Mouse (Mus musculus): ENCODE measurements at regions not wholly inside any gene's neighbourhood (a gene's known extent, or its start where the extent isn't known, plus 50 kb on each side); places are given as distances from the start of the nearest gene placed in this dataset.

DNA sequence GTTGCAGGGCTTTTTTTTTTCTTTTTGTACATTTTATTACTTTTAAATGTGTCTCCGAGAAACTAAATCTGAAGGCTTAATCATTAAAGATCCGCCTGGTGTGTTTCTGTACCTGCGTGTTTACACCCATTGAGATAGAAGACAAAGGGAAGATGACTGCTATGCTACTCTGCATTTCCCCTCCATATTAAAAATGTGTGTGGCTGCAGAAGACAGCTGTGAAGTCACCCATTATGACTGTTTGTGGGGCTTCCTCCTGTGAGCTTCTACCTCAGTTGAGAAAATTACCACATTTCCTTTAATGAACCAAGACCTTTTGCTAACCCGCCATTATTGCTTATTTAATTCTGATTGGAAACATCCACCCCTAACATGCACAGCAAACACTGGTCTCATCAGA, 602.9 kb upstream of the Tle4 start:
- Histone ChIP-seq H3K27me3 (ENCODE audit: control insufficient read depth, insufficient read depth, low read length) (no peaks in the 10 kb centered on the region), H3K4me3 (no peak overlapping the region), H3K79me2 (replicated peaks; ENCODE audit: control insufficient read depth, insufficient read depth, low read length) (no peaks in the 10 kb centered on the region), H3K4me1 (ENCODE audit: control insufficient read depth, insufficient read depth, low read length) (no peaks in the 10 kb centered on the region), H3K36me3 (ENCODE audit: control insufficient read depth, insufficient read depth, low read length) (no peaks in the 10 kb centered on the region), H3K27ac (no peak overlapping the region), H3K9ac (ENCODE audit: low read depth, low read length) (no peak overlapping the region)
- no peak for TF ChIP-seq POLR2A (IDR thresholded peaks at IDR 0.05; ENCODE audit: insufficient read depth, low read depth, low read length)
- no peak for TF ChIP-seq CTCF (IDR thresholded peaks at IDR 0.05)
- no peak for TF ChIP-seq EP300 (IDR thresholded peaks at IDR 0.05; ENCODE audit: insufficient read depth, low read depth, low read length)
- intact Hi-C loops (cut with DNase I): no loop called here
- 79% methylated on average over 4 of the region's 4 CpGs for WGBS
- DNase-seq: no peak

DNA sequence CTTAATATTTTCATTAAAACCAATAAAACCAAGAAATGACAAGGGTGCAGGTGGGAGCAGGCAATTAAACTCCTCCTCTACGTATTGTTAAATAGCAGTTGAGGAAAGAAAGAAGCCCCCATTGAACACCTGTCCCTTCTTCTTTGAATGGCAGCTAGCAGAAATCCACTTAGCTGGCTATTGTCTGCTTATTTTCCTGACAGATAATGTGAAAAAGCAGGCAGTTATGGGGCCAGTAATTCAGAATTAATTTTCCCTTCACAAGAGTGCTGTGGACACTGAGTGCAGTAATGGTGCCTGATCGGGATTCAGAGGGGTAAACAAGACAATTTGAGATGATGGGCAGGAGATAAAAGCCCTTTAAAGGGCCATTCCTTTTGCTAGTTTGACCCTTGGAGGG, 602.5 kb upstream of the Tle4 start:
- DNase-seq: no peak
- H3K4me1 ChIP-seq (ENCODE audit: control insufficient read depth, insufficient read depth, low read length): no peaks in the 10 kb centered on the region
- no peaks in the 10 kb centered on the region for H3K79me2 ChIP-seq (replicated peaks; ENCODE audit: control insufficient read depth, insufficient read depth, low read length)
- intact Hi-C loops (cut with DNase I): no loop called here
- TF ChIP-seq EP300 (IDR thresholded peaks at IDR 0.05; ENCODE audit: insufficient read depth, low read depth, low read length) (no peak), CTCF (IDR thresholded peaks at IDR 0.05) (no peak), POLR2A (IDR thresholded peaks at IDR 0.05; ENCODE audit: insufficient read depth, low read depth, low read length) (no peak)
- no peak overlapping the region for H3K4me3 ChIP-seq
- H3K9ac ChIP-seq (ENCODE audit: low read depth, low read length): no peak overlapping the region
- H3K36me3 ChIP-seq (ENCODE audit: control insufficient read depth, insufficient read depth, low read length): no peaks in the 10 kb centered on the region
- no peak overlapping the region for H3K27ac ChIP-seq
- WGBS: 72% methylated on average over 2 of the region's 2 CpGs
- no peaks in the 10 kb centered on the region for H3K27me3 ChIP-seq (ENCODE audit: control insufficient read depth, insufficient read depth, low read length)

- intact Hi-C loops (cut with DNase I): no loop called here
- Histone ChIP-seq H3K4me3 (no peak overlapping the region), H3K27me3 (ENCODE audit: control insufficient read depth, insufficient read depth, low read length) (no peaks in the 10 kb centered on the region), H3K79me2 (replicated peaks; ENCODE audit: control insufficient read depth, insufficient read depth, low read length) (no peaks in the 10 kb centered on the region), H3K36me3 (ENCODE audit: control insufficient read depth, insufficient read depth, low read length) (no peaks in the 10 kb centered on the region), H3K4me1 (ENCODE audit: control insufficient read depth, insufficient read depth, low read length) (no peaks in the 10 kb centered on the region), H3K9ac (ENCODE audit: low read depth, low read length) (no peak overlapping the region), H3K27ac (no peak overlapping the region)
- WGBS: 78% methylated on average over 1 of the region's 1 CpGs
- no peak for DNase-seq
- no peak for TF ChIP-seq POLR2A (IDR thresholded peaks at IDR 0.05; ENCODE audit: insufficient read depth, low read depth, low read length)
- TF ChIP-seq CTCF (IDR thresholded peaks at IDR 0.05): no peak
- no peak for TF ChIP-seq EP300 (IDR thresholded peaks at IDR 0.05; ENCODE audit: insufficient read depth, low read depth, low read length)
Measured at GRCm38 (mm10) chr19:15199692-15200091, 601.8 kb upstream of the Tle4 start.

DNA sequence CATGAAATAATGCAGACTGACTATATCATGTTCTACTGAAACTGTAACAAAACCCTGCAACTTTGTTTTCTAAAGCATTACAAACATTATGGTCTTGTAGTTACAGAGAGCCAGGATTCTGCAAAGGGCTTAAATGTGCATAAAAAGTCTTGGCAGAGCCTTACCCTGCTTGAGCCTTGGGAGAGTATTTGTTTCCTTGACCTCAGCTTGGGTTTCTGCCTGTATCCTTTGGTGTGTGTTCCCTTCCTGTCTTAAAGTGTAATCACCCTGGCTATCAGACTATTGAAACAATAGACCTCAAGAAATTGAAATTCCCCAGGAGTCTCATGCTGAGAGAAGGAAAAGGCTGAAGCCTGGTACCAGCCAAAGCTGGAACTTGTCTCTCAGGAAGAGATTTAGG, 577.4 kb upstream of the Tle4 start:
- Histone ChIP-seq H3K4me3 (no peak overlapping the region), H3K9ac (ENCODE audit: low read depth, low read length) (no peak overlapping the region), H3K27ac (no peak overlapping the region), H3K27me3 (ENCODE audit: control insufficient read depth, insufficient read depth, low read length) (no peaks in the 10 kb centered on the region), H3K4me1 (ENCODE audit: control insufficient read depth, insufficient read depth, low read length) (no peaks in the 10 kb centered on the region), H3K79me2 (replicated peaks; ENCODE audit: control insufficient read depth, insufficient read depth, low read length) (no peaks in the 10 kb centered on the region), H3K36me3 (ENCODE audit: control insufficient read depth, insufficient read depth, low read length) (no peaks in the 10 kb centered on the region)
- DNase-seq: no peak
- TF ChIP-seq CTCF (IDR thresholded peaks at IDR 0.05) (no peak), EP300 (IDR thresholded peaks at IDR 0.05; ENCODE audit: insufficient read depth, low read depth, low read length) (no peak), POLR2A (IDR thresholded peaks at IDR 0.05; ENCODE audit: insufficient read depth, low read depth, low read length) (no peak)
- intact Hi-C loops (cut with DNase I): no loop called here

GRCm38 (mm10) chr19:15173301-15173700, 575.5 kb upstream of the Tle4 start:
- TF ChIP-seq EP300 (IDR thresholded peaks at IDR 0.05; ENCODE audit: insufficient read depth, low read depth, low read length): no peak
- no peak for TF ChIP-seq POLR2A (IDR thresholded peaks at IDR 0.05; ENCODE audit: insufficient read depth, low read depth, low read length)
- WGBS: 44% methylated on average over 5 of the region's 5 CpGs
- no peaks in the 10 kb centered on the region for H3K79me2 ChIP-seq (replicated peaks; ENCODE audit: control insufficient read depth, insufficient read depth, low read length)
- H3K4me3 ChIP-seq: no peak overlapping the region
- no peak for DNase-seq
- no peaks in the 10 kb centered on the region for H3K4me1 ChIP-seq (ENCODE audit: control insufficient read depth, insufficient read depth, low read length)
- H3K36me3 ChIP-seq (ENCODE audit: control insufficient read depth, insufficient read depth, low read length): no peaks in the 10 kb centered on the region
- intact Hi-C loops (cut with DNase I): no loop called here
- no peak overlapping the region for H3K9ac ChIP-seq (ENCODE audit: low read depth, low read length)
- H3K27ac ChIP-seq: no peak overlapping the region
- no peaks in the 10 kb centered on the region for H3K27me3 ChIP-seq (ENCODE audit: control insufficient read depth, insufficient read depth, low read length)

- H3K36me3 ChIP-seq (ENCODE audit: control insufficient read depth, insufficient read depth, low read length): no peaks in the 10 kb centered on the region
- no peak overlapping the region for H3K27ac ChIP-seq
- no peak overlapping the region for H3K9ac ChIP-seq (ENCODE audit: low read depth, low read length)
- intact Hi-C loops (cut with DNase I): no loop called here
- DNase-seq: no peak
- H3K4me3 ChIP-seq: no peak overlapping the region
- WGBS: 60% methylated on average over 1 of the region's 1 CpGs
- no peaks in the 10 kb centered on the region for H3K4me1 ChIP-seq (ENCODE audit: control insufficient read depth, insufficient read depth, low read length)
- TF ChIP-seq CTCF (IDR thresholded peaks at IDR 0.05) (no peak), EP300 (IDR thresholded peaks at IDR 0.05; ENCODE audit: insufficient read depth, low read depth, low read length) (no peak), POLR2A (IDR thresholded peaks at IDR 0.05; ENCODE audit: insufficient read depth, low read depth, low read length) (no peak)
- no peaks in the 10 kb centered on the region for H3K27me3 ChIP-seq (ENCODE audit: control insufficient read depth, insufficient read depth, low read length)
- H3K79me2 ChIP-seq (replicated peaks; ENCODE audit: control insufficient read depth, insufficient read depth, low read length): no peaks in the 10 kb centered on the region
Measured at GRCm38 (mm10) chr19:15167184-15167583, 569.3 kb upstream of the Tle4 start.
